Mouse (Mus musculus) limb, embryonic 13.5 days (tissue): ENCODE results near the gene Tmem129. TPM values are rescaled to one million over a fixed set of nuclear protein-coding genes. Genes with fewer than 3 reads are reported as not detected.

Source experiments
- ATAC-seq: fragments of 200-750 bp; cut with Nextera tagmentation; 2 replicates; pipeline ENCODE4 v1.8.0; 2017; ENCODE audit warnings: low read depth, moderate number of reproducible peaks, moderate TSS enrichment; ENCODE audit not compliant: low FRiP score
- H3K27ac ChIP-seq: fragments of 300-500 bp; sonication (generic); 2 replicates; pipeline ENCODE4 v1.5.1; 2015; ENCODE audit warnings: inconsistent platforms, mild to moderate bottlenecking, moderate library complexity
- H3K27me3 ChIP-seq: fragments of 300-500 bp; sonication (generic); 2 replicates; pipeline ENCODE4 v1.6.1; 2015; ENCODE audit warnings: mild to moderate bottlenecking, inconsistent platforms
- H3K36me3 ChIP-seq: fragments of 300-500 bp; sonication (generic); 2 replicates; pipeline ENCODE4 v1.6.1; 2015; ENCODE audit warnings: inconsistent platforms, mild to moderate bottlenecking, moderate library complexity
- H3K4me1 ChIP-seq: fragments of 300-500 bp; sonication (generic); 2 replicates; pipeline ENCODE4 v1.6.1; 2015; ENCODE audit warnings: inconsistent platforms
- H3K4me2 ChIP-seq: fragments of 300-500 bp; sonication (generic); replicated peaks from 2 replicates; pipeline ENCODE4 v1.6.1; 2015; ENCODE audit warnings: inconsistent platforms, mild to moderate bottlenecking, moderate library complexity
- H3K4me3 ChIP-seq: fragments of 300-500 bp; sonication (generic); 2 replicates; pipeline ENCODE4 v1.5.1; 2015; ENCODE audit warnings: moderate library complexity, mild to moderate bottlenecking, inconsistent platforms
- H3K9ac ChIP-seq: fragments of 300-500 bp; sonication (generic); 2 replicates; pipeline ENCODE4 v1.6.1; 2015; ENCODE audit warnings: mild to moderate bottlenecking, inconsistent platforms
- H3K9me3 ChIP-seq: fragments of 300-500 bp; sonication (generic); 2 replicates; pipeline ENCODE4 v1.6.1; 2016; ENCODE audit warnings: inconsistent platforms
- WGBS: fragments of 180-500 bp; shearing (Covaris S2); methylation state at CpG from one replicate; pipeline ENCODE4 v1.1.7; 2015; 5-methylcytosine and 5-hydroxymethylcytosine counted together
- polyA plus RNA-seq: library from polyadenylated mRNA; unstranded; fragments of >200 nt; fragmentation: Nextera tagmentation; extraction: Ambion mirVana; gene quantifications from 2 replicates; pipeline ENCODE4 v1.2.1, GENCODE M21; 2015

Gene Tmem129
- polyA plus RNA-seq, 1 experiment from 2014 or later = 46.0 TPM

GRCm38 (mm10) chr5:33696430-33696829 lies 38.2 kb upstream of the Tmem129 start:
- 62% methylated on average over 5 of the region's 5 CpGs for WGBS
- H3K27me3 ChIP-seq = peaks cover 14% of the 10 kb centered on the region
- H3K4me2 ChIP-seq = peak overlapping the region; percentile 85; the same call in 1 of the 2 replicates

GRCm38 (mm10) chr5:33695718-33696121 lies 37.5 kb upstream of the Tmem129 start:
- whole genome bisulfite sequencing = 5% methylated on average over 24 of the region's 24 CpGs
- H3K9ac ChIP-seq = peak overlapping the region; percentile 77
- peak overlapping the region; percentile 49 for H3K4me3 ChIP-seq
- H3K4me1 ChIP-seq = peaks cover 91% of the 10 kb centered on the region
- no peak for ATAC-seq
- peak overlapping the region; percentile 85 for H3K4me2 ChIP-seq
- H3K27ac ChIP-seq = peak overlapping the region; percentile 95
- H3K36me3 ChIP-seq = no peaks in the 10 kb centered on the region
- peaks cover 11% of the 10 kb centered on the region for H3K27me3 ChIP-seq
- H3K9me3 ChIP-seq = no peaks in the 10 kb centered on the region

More at GRCm38 (mm10) chr5:33696430-33696829, 38.2 kb upstream of the Tmem129 start:
- H3K4me3 ChIP-seq = no peak overlapping the region
- H3K4me1 ChIP-seq = peaks cover 94% of the 10 kb centered on the region
- H3K27ac ChIP-seq = peak overlapping the region; percentile 95
- no peak for ATAC-seq
- no peaks in the 10 kb centered on the region for H3K9me3 ChIP-seq
- H3K9ac ChIP-seq = no peak overlapping the region
- H3K36me3 ChIP-seq = no peaks in the 10 kb centered on the region

- ATAC-seq = peak; percentile 38
Observed at GRCm38 (mm10) chr5:33694848-33695717, 36.9 kb upstream of the Tmem129 start.

GRCm38 (mm10) chr5:33694461-33694847 lies 36.2 kb upstream of the Tmem129 start:
- peak overlapping the region; percentile 85; the same call in 1 of the 2 replicates for H3K4me2 ChIP-seq

More at GRCm38 (mm10) chr5:33694848-33695717, 36.9 kb upstream of the Tmem129 start:
- Histone ChIP-seq H3K4me2 (peak overlapping the region; percentile 85), H3K27me3 (peaks cover 10% of the 10 kb centered on the region), H3K27ac (peak overlapping the region; percentile 95), H3K4me3 (peak overlapping the region; percentile 49), H3K4me1 (peaks cover 88% of the 10 kb centered on the region), H3K36me3 (no peaks in the 10 kb centered on the region), H3K9ac (peak overlapping the region; percentile 77), H3K9me3 (no peaks in the 10 kb centered on the region)
- WGBS = 1% methylated on average over 70 of the region's 71 CpGs

GRCm38 (mm10) chr5:33692393-33692792 lies 34.2 kb upstream of the Tmem129 start:
- H3K27ac ChIP-seq = peak overlapping the region; percentile 95
- H3K36me3 ChIP-seq = no peaks in the 10 kb centered on the region
- peak; percentile 77 for ATAC-seq
- peak overlapping the region; percentile 46 for H3K4me2 ChIP-seq
- peaks cover 8% of the 10 kb centered on the region for H3K27me3 ChIP-seq
- H3K4me3 ChIP-seq = 0 out of 2 replicates have a peak overlapping the region, but pooled peaks have one; percentile 5
- peaks cover 79% of the 10 kb centered on the region for H3K4me1 ChIP-seq
- 3% methylated on average over 24 of the region's 24 CpGs for WGBS
- H3K9ac ChIP-seq = peak overlapping the region; percentile 25; the same call in 1 of the 2 replicates
- no peaks in the 10 kb centered on the region for H3K9me3 ChIP-seq

More at GRCm38 (mm10) chr5:33694461-33694847, 36.2 kb upstream of the Tmem129 start:
- H3K9me3 ChIP-seq = no peaks in the 10 kb centered on the region
- peaks cover 88% of the 10 kb centered on the region for H3K4me1 ChIP-seq
- WGBS = 63% methylated on average over 9 of the region's 9 CpGs
- no peak overlapping the region for H3K9ac ChIP-seq
- no peaks in the 10 kb centered on the region for H3K36me3 ChIP-seq
- no peak overlapping the region; the same call in 1 of the 2 replicates for H3K4me3 ChIP-seq
- no peak for ATAC-seq
- H3K27ac ChIP-seq = peak overlapping the region; percentile 95
- H3K27me3 ChIP-seq = peaks cover 8% of the 10 kb centered on the region

GRCm38 (mm10) chr5:33689852-33690645 lies 31.8 kb upstream of the Tmem129 start:
- peak overlapping the region; percentile 16; the same call in 1 of the 2 replicates for H3K4me2 ChIP-seq
- H3K36me3 ChIP-seq = no peaks in the 10 kb centered on the region
- peaks cover 56% of the 10 kb centered on the region for H3K4me1 ChIP-seq
- H3K9me3 ChIP-seq = no peaks in the 10 kb centered on the region
- H3K27ac ChIP-seq = 0 out of 2 replicates have a peak overlapping the region, but pooled peaks have one; percentile 48
- H3K4me3 ChIP-seq = no peak overlapping the region
- no peak for ATAC-seq
- H3K9ac ChIP-seq = 0 out of 2 replicates have a peak overlapping the region, but pooled peaks have one; percentile 31
- H3K27me3 ChIP-seq = no peaks in the 10 kb centered on the region
- whole genome bisulfite sequencing = 76% methylated on average over 11 of the region's 11 CpGs

GRCm38 (mm10) chr5:33689221-33689844 lies 31.1 kb upstream of the Tmem129 start:
- no peak for ATAC-seq
- Histone ChIP-seq H3K27ac (peak overlapping the region; percentile 48; the same call in 1 of the 2 replicates), H3K4me3 (no peak overlapping the region), H3K9me3 (no peaks in the 10 kb centered on the region), H3K27me3 (no peaks in the 10 kb centered on the region), H3K9ac (peak overlapping the region; percentile 50), H3K4me1 (peaks cover 49% of the 10 kb centered on the region), H3K4me2 (peak overlapping the region; percentile 16; the same call in 1 of the 2 replicates), H3K36me3 (no peaks in the 10 kb centered on the region)
- WGBS = 38% methylated on average over 19 of the region's 20 CpGs

GRCm38 (mm10) chr5:33688278-33689220 lies 30.3 kb upstream of the Tmem129 start:
- Histone ChIP-seq H3K4me3 (no peak overlapping the region), H3K27me3 (no peaks in the 10 kb centered on the region), H3K9ac (no peak overlapping the region), H3K4me2 (peak overlapping the region; percentile 16; the same call in 1 of the 2 replicates), H3K27ac (peak overlapping the region; percentile 61; the same call in 1 of the 2 replicates), H3K4me1 (peaks cover 41% of the 10 kb centered on the region), H3K9me3 (no peaks in the 10 kb centered on the region), H3K36me3 (no peaks in the 10 kb centered on the region)
- WGBS = 64% methylated on average over 14 of the region's 14 CpGs
- ATAC-seq = no peak

GRCm38 (mm10) chr5:33687142-33687541 lies 28.9 kb upstream of the Tmem129 start:
- Histone ChIP-seq H3K27me3 (no peaks in the 10 kb centered on the region), H3K4me3 (no peak overlapping the region), H3K4me1 (peaks cover 27% of the 10 kb centered on the region), H3K9me3 (no peaks in the 10 kb centered on the region), H3K4me2 (no peak overlapping the region), H3K27ac (no peak overlapping the region), H3K9ac (no peak overlapping the region), H3K36me3 (no peaks in the 10 kb centered on the region)
- 84% methylated on average over 4 of the region's 4 CpGs for WGBS
- ATAC-seq = no peak

- H3K27ac ChIP-seq = no peak overlapping the region
- WGBS = 89% methylated on average over 4 of the region's 4 CpGs
Observed at GRCm38 (mm10) chr5:33684932-33685331, 26.7 kb upstream of the Tmem129 start.

More at GRCm38 (mm10) chr5:33684932-33685331, 26.7 kb upstream of the Tmem129 start:
- ATAC-seq = no peak
- H3K4me1 ChIP-seq = peaks cover 26% of the 10 kb centered on the region
- H3K9me3 ChIP-seq = no peaks in the 10 kb centered on the region
- no peak overlapping the region for H3K4me3 ChIP-seq
- H3K27me3 ChIP-seq = no peaks in the 10 kb centered on the region
- no peak overlapping the region for H3K9ac ChIP-seq
- no peaks in the 10 kb centered on the region for H3K36me3 ChIP-seq
- no peak overlapping the region for H3K4me2 ChIP-seq
